Mouse (Mus musculus) T-cell, adult 2 months (primary cell): ENCODE measurements around the gene Churc1.

Experiments
- DNase-seq: peaks from one replicate; pipeline ENCODE4 v3.0.0; 2022; ENCODE audit warnings: low spot score

Gene Churc1

GRCm38 (mm10) chr12:76795350-76795749 is 30.0 kb downstream of the Churc1 start, which contains the start of gene Gpx2:
TSS of gene Gpx2 (minus strand) at chr12:76795554.
- DNase-seq, result no peak

- no peak for DNase-seq
These were observed 31.7 kb downstream of the Churc1 start for GRCm38 (mm10) chr12:76796938-76797539.

GRCm38 (mm10) chr12:76798008-76798720 is 32.8 kb downstream of the Churc1 start:
- DNase-seq, result no peak

GRCm38 (mm10) chr12:76803028-76803427 is 37.7 kb downstream of the Churc1 start:
- no peak for DNase-seq

- DNase-seq, result peak; percentile 35
These were observed 38.4 kb downstream of the Churc1 start for GRCm38 (mm10) chr12:76803700-76804252.

GRCm38 (mm10) chr12:76805056-76805811 is 39.9 kb downstream of the Churc1 start:
- no peak for DNase-seq

GRCm38 (mm10) chr12:76807796-76808195 is 42.5 kb downstream of the Churc1 start:
- no peak for DNase-seq

GRCm38 (mm10) chr12:76810491-76810890 is 45.2 kb downstream of the Churc1 start:
- DNase-seq, result no peak

- DNase-seq, result no peak
These were observed 45.7 kb downstream of the Churc1 start for GRCm38 (mm10) chr12:76811006-76811405.

GRCm38 (mm10) chr12:76813543-76813942 is 48.2 kb downstream of the Churc1 start:
- DNase-seq, result no peak

GRCm38 (mm10) chr12:76814120-76814519 is 48.8 kb downstream of the Churc1 start:
- no peak for DNase-seq

GRCm38 (mm10) chr12:76816720-76817119 is 51.4 kb downstream of the Churc1 start:
- DNase-seq, result no peak

- no peak for DNase-seq
These were observed 51.8 kb downstream of the Churc1 start for GRCm38 (mm10) chr12:76817176-76817575.

- DNase-seq, result no peak
These were observed 52.8 kb downstream of the Churc1 start for GRCm38 (mm10) chr12:76818120-76818519.

- no peak for DNase-seq
These were observed 53.6 kb downstream of the Churc1 start for GRCm38 (mm10) chr12:76818908-76819307.

- no peak for DNase-seq
These were observed 54.5 kb downstream of the Churc1 start for GRCm38 (mm10) chr12:76819816-76820215.

- DNase-seq, result no peak
These were observed 55.3 kb downstream of the Churc1 start for GRCm38 (mm10) chr12:76820615-76821014.

GRCm38 (mm10) chr12:76822002-76822650 is 56.8 kb downstream of the Churc1 start:
- peak; percentile 13 for DNase-seq

- no peak for DNase-seq
These were observed 57.3 kb downstream of the Churc1 start, which contains the start of gene Rab15 for GRCm38 (mm10) chr12:76822651-76823041. TSS of gene Rab15 (minus strand) at chr12:76822908.

GRCm38 (mm10) chr12:76825283-76825682 is 59.9 kb downstream of the Churc1 start:
- DNase-seq, result no peak

- DNase-seq, result peak; percentile 37
These were observed 67.4 kb downstream of the Churc1 start for GRCm38 (mm10) chr12:76832704-76833103.
